Mouse (Mus musculus) limb, embryonic 11.5 days (tissue): ENCODE measurements around the gene Gpr158. TPM values are rescaled to one million over a fixed set of nuclear protein-coding genes. Genes with fewer than 3 reads are reported as not detected.

ENCODE experiments used
- ATAC-seq: fragments of 200-750 bp; cut with Nextera tagmentation; 2 replicates; pipeline ENCODE4 v1.8.0; 2017; ENCODE audit warnings: low read depth; ENCODE audit not compliant: insufficient number of reproducible peaks, low FRiP score, low TSS enrichment
- DNase-seq: peaks from one replicate; pipeline ENCODE4 v3.0.0-alpha.2; 2015; ENCODE audit warnings: low spot score
- H3K27ac ChIP-seq: fragments of 300-500 bp; sonication (generic); replicated peaks from 2 replicates; pipeline ENCODE4 v1.5.1; 2014; ENCODE audit warnings: low read depth, mild to moderate bottlenecking, low read length
- H3K27me3 ChIP-seq: fragments of 300-500 bp; sonication (generic); 2 replicates; pipeline ENCODE4 v1.6.1; 2014; ENCODE audit warnings: mild to moderate bottlenecking, low read length, mixed read lengths; ENCODE audit not compliant: control insufficient read depth, insufficient read depth
- H3K36me3 ChIP-seq: fragments of 300-500 bp; sonication (generic); 2 replicates; pipeline ENCODE4 v1.6.1; 2014; ENCODE audit warnings: mild to moderate bottlenecking, low read length, moderate library complexity, mixed read lengths; ENCODE audit not compliant: control insufficient read depth, insufficient read depth
- H3K4me1 ChIP-seq: fragments of 300-500 bp; sonication (generic); 2 replicates; pipeline ENCODE4 v1.6.1; 2014; ENCODE audit warnings: low read length, mixed read lengths; ENCODE audit not compliant: control insufficient read depth, insufficient read depth
- H3K4me2 ChIP-seq: fragments of 300-500 bp; sonication (generic); 2 replicates; pipeline ENCODE4 v1.6.1; 2014; ENCODE audit warnings: low read depth, mild to moderate bottlenecking, moderate library complexity; ENCODE audit not compliant: severe bottlenecking
- H3K4me3 ChIP-seq: fragments of 300-500 bp; sonication (generic); 2 replicates; pipeline ENCODE4 v1.5.1; 2014; ENCODE audit warnings: low read depth, low read length
- H3K9ac ChIP-seq: fragments of 300-500 bp; sonication (generic); 2 replicates; pipeline ENCODE4 v1.6.1; 2014; ENCODE audit warnings: mild to moderate bottlenecking, low read length
- H3K9me3 ChIP-seq: fragments of 300-500 bp; sonication (generic); 2 replicates; pipeline ENCODE4 v1.6.1; 2016; ENCODE audit warnings: low read length; ENCODE audit not compliant: control insufficient read depth
- WGBS: fragments of 180-500 bp; shearing (Covaris S2); extraction: QIAGEN DNeasy Blood & Tissue Kit; methylation state at CpG from one replicate; pipeline ENCODE4 v1.1.7; 2014; 5-methylcytosine and 5-hydroxymethylcytosine counted together
- polyA plus RNA-seq: library from polyadenylated mRNA; unstranded; fragments of >200 nt; fragmentation: Nextera tagmentation; extraction: Ambion mirVana; gene quantifications from 2 replicates; pipeline ENCODE4 v1.2.1, GENCODE M21; 2014

The Gpr158 gene
- polyA plus RNA-seq, 1 experiment from 2014 or later = not detected

- H3K36me3 ChIP-seq = no peaks in the 10 kb centered on the region
- no peak overlapping the region for H3K4me2 ChIP-seq
- no peak overlapping the region for H3K27ac ChIP-seq
- no peaks in the 10 kb centered on the region for H3K27me3 ChIP-seq
- no peaks in the 10 kb centered on the region for H3K9me3 ChIP-seq
- no peak for DNase-seq
- 77% methylated on average over 2 of the region's 2 CpGs for WGBS
- ATAC-seq = no peak
- no peaks in the 10 kb centered on the region for H3K4me1 ChIP-seq
- no peak overlapping the region for H3K9ac ChIP-seq
- no peak overlapping the region for H3K4me3 ChIP-seq
These were observed 309.4 kb downstream of the Gpr158 start for GRCm38 (mm10) chr2:21676839-21677123.

GRCm38 (mm10) chr2:21680735-21681270 is 313.5 kb downstream of the Gpr158 start:
- H3K27me3 ChIP-seq = no peaks in the 10 kb centered on the region

GRCm38 (mm10) chr2:21684736-21685135 is 317.4 kb downstream of the Gpr158 start:
- no peaks in the 10 kb centered on the region for H3K27me3 ChIP-seq
- WGBS = 87% methylated on average over 3 of the region's 3 CpGs
- no peak for ATAC-seq

More at GRCm38 (mm10) chr2:21680735-21681270, 313.5 kb downstream of the Gpr158 start:
- no peak for DNase-seq
- Histone ChIP-seq H3K9me3 (no peaks in the 10 kb centered on the region), H3K27ac (no peak overlapping the region), H3K9ac (no peak overlapping the region), H3K36me3 (no peaks in the 10 kb centered on the region), H3K4me2 (no peak overlapping the region), H3K4me3 (no peak overlapping the region), H3K4me1 (no peaks in the 10 kb centered on the region)
- no peak for ATAC-seq
- 86% methylated on average over 1 of the region's 1 CpGs for WGBS

GRCm38 (mm10) chr2:21693128-21693527 is 325.8 kb downstream of the Gpr158 start:
- Histone ChIP-seq H3K27ac (no peak overlapping the region), H3K4me2 (no peak overlapping the region), H3K27me3 (no peaks in the 10 kb centered on the region), H3K36me3 (no peaks in the 10 kb centered on the region), H3K4me1 (no peaks in the 10 kb centered on the region), H3K9me3 (no peaks in the 10 kb centered on the region), H3K9ac (no peak overlapping the region), H3K4me3 (no peak overlapping the region)
- WGBS = 94% methylated on average over 9 of the region's 9 CpGs
- DNase-seq = no peak
- no peak for ATAC-seq

More at GRCm38 (mm10) chr2:21684736-21685135, 317.4 kb downstream of the Gpr158 start:
- no peak overlapping the region for H3K27ac ChIP-seq
- no peak overlapping the region for H3K4me2 ChIP-seq
- H3K36me3 ChIP-seq = no peaks in the 10 kb centered on the region
- DNase-seq = no peak
- H3K9ac ChIP-seq = no peak overlapping the region
- H3K4me3 ChIP-seq = no peak overlapping the region
- no peaks in the 10 kb centered on the region for H3K4me1 ChIP-seq
- H3K9me3 ChIP-seq = no peaks in the 10 kb centered on the region

GRCm38 (mm10) chr2:21693807-21694594 is 326.7 kb downstream of the Gpr158 start:
- H3K27ac ChIP-seq = no peak overlapping the region
- H3K9ac ChIP-seq = no peak overlapping the region
- H3K4me3 ChIP-seq = no peak overlapping the region
- no peaks in the 10 kb centered on the region for H3K36me3 ChIP-seq
- no peak for ATAC-seq
- no peak for DNase-seq
- no peaks in the 10 kb centered on the region for H3K4me1 ChIP-seq
- H3K27me3 ChIP-seq = no peaks in the 10 kb centered on the region
- H3K9me3 ChIP-seq = no peaks in the 10 kb centered on the region
- 59% methylated on average over 5 of the region's 5 CpGs for WGBS
- no peak overlapping the region for H3K4me2 ChIP-seq

GRCm38 (mm10) chr2:21728075-21728474 is 360.7 kb downstream of the Gpr158 start:
- Histone ChIP-seq H3K27ac (no peak overlapping the region), H3K27me3 (no peaks in the 10 kb centered on the region), H3K36me3 (no peaks in the 10 kb centered on the region), H3K9me3 (no peaks in the 10 kb centered on the region), H3K4me3 (no peak overlapping the region), H3K9ac (no peak overlapping the region), H3K4me1 (no peaks in the 10 kb centered on the region), H3K4me2 (no peak overlapping the region)
- ATAC-seq (no peak), DNase-seq (no peak)
- 89% methylated on average over 4 of the region's 4 CpGs for WGBS

GRCm38 (mm10) chr2:21783721-21784120 is 416.4 kb downstream of the Gpr158 start:
- ATAC-seq = no peak
- Histone ChIP-seq H3K27ac (no peak overlapping the region), H3K9ac (no peak overlapping the region), H3K27me3 (no peaks in the 10 kb centered on the region), H3K36me3 (no peaks in the 10 kb centered on the region), H3K4me2 (no peak overlapping the region), H3K4me1 (no peaks in the 10 kb centered on the region), H3K4me3 (no peak overlapping the region), H3K9me3 (no peaks in the 10 kb centered on the region)
- DNase-seq = no peak
- 95% methylated on average over 2 of the region's 2 CpGs for whole genome bisulfite sequencing

GRCm38 (mm10) chr2:21793156-21793555 is 425.8 kb downstream of the Gpr158 start:
- DNase-seq (no peak), ATAC-seq (no peak)
- Histone ChIP-seq H3K4me1 (no peaks in the 10 kb centered on the region), H3K4me3 (no peak overlapping the region), H3K9me3 (no peaks in the 10 kb centered on the region), H3K9ac (no peak overlapping the region), H3K4me2 (no peak overlapping the region), H3K27me3 (no peaks in the 10 kb centered on the region), H3K36me3 (no peaks in the 10 kb centered on the region), H3K27ac (no peak overlapping the region)
- 86% methylated on average over 2 of the region's 2 CpGs for WGBS

GRCm38 (mm10) chr2:21799616-21800015 is 432.3 kb downstream of the Gpr158 start:
- Histone ChIP-seq H3K27me3 (no peaks in the 10 kb centered on the region), H3K4me2 (no peak overlapping the region), H3K36me3 (no peaks in the 10 kb centered on the region), H3K9me3 (no peaks in the 10 kb centered on the region), H3K4me1 (no peaks in the 10 kb centered on the region), H3K27ac (no peak overlapping the region), H3K4me3 (no peak overlapping the region), H3K9ac (no peak overlapping the region)
- WGBS = 91% methylated on average over 3 of the region's 3 CpGs
- ATAC-seq = no peak
- DNase-seq = no peak
